Mouse (Mus musculus) stomach, embryonic 15.5 days (tissue): ENCODE results near the gene Frmpd1. TPM values are rescaled to one million over a fixed set of nuclear protein-coding genes. Genes with fewer than 3 reads are reported as not detected.

Source experiments
- ATAC-seq: fragments of 200-750 bp; cut with Nextera tagmentation; 2 replicates; pipeline ENCODE4 v1.8.0; 2017; ENCODE audit warnings: low read depth, moderate number of reproducible peaks, moderate TSS enrichment; ENCODE audit not compliant: insufficient read depth, low FRiP score
- H3K27ac ChIP-seq: fragments of 300-500 bp; sonication (generic); 2 replicates; pipeline ENCODE4 v1.5.1; 2015; ENCODE audit warnings: mild to moderate bottlenecking, inconsistent platforms
- H3K27me3 ChIP-seq: fragments of 300-500 bp; sonication (generic); replicated peaks from 2 replicates; pipeline ENCODE4 v1.6.1; 2015; ENCODE audit warnings: inconsistent platforms
- H3K36me3 ChIP-seq: fragments of 300-500 bp; sonication (generic); 2 replicates; pipeline ENCODE4 v1.6.1; 2015; ENCODE audit warnings: inconsistent platforms
- H3K4me1 ChIP-seq: fragments of 300-500 bp; sonication (generic); 2 replicates; pipeline ENCODE4 v1.6.1; 2015; ENCODE audit warnings: inconsistent platforms
- H3K4me2 ChIP-seq: fragments of 300-500 bp; sonication (generic); 2 replicates; pipeline ENCODE4 v1.6.1; 2015; ENCODE audit warnings: mild to moderate bottlenecking, inconsistent platforms
- H3K4me3 ChIP-seq: fragments of 300-500 bp; sonication (generic); replicated peaks from 2 replicates; pipeline ENCODE4 v1.5.1; 2015; ENCODE audit warnings: inconsistent platforms
- H3K9ac ChIP-seq: fragments of 300-500 bp; sonication (generic); 2 replicates; pipeline ENCODE4 v1.6.1; 2015; ENCODE audit warnings: inconsistent platforms
- H3K9me3 ChIP-seq: fragments of 300-500 bp; sonication (generic); 2 replicates; pipeline ENCODE4 v1.6.1; 2016; ENCODE audit warnings: inconsistent platforms
- WGBS: fragments of 180-500 bp; shearing (Covaris S2); methylation state at CpG from one replicate; pipeline ENCODE4 v1.1.7; 2015; 5-methylcytosine and 5-hydroxymethylcytosine counted together
- polyA plus RNA-seq: library from polyadenylated mRNA; unstranded; fragments of >200 nt; fragmentation: Nextera tagmentation; extraction: Ambion mirVana; gene quantifications from 2 replicates; pipeline ENCODE4 v1.2.1, GENCODE M21; 2015

The Frmpd1 gene
- polyA plus RNA-seq, 1 experiment from 2014 or later, result 0.74 TPM

- H3K4me1 ChIP-seq, result peaks cover 13% of the 10 kb centered on the region; the same call in 1 of the 2 replicates
- H3K4me3 ChIP-seq, result peak overlapping the region; percentile 61
- no peaks in the 10 kb centered on the region for H3K36me3 ChIP-seq
- H3K27ac ChIP-seq, result no peak overlapping the region
- ATAC-seq, result peak; percentile 44; the same call in 1 of the 2 replicates
- H3K9me3 ChIP-seq, result no peaks in the 10 kb centered on the region
- 31% methylated on average over 13 of the region's 13 CpGs for WGBS
- peaks cover 21% of the 10 kb centered on the region; the same call in 1 of the 2 replicates for H3K27me3 ChIP-seq
- H3K4me2 ChIP-seq, result peak overlapping the region; percentile 100
- 0 out of 2 replicates have a peak overlapping the region, but pooled peaks have one; percentile 45 for H3K9ac ChIP-seq
These were observed 706 bp upstream of the Frmpd1 start for GRCm38 (mm10) chr4:45183818-45184520.

- ATAC-seq, result peak; percentile 40; the same call in 1 of the 2 replicates
- 1% methylated on average over 10 of the region's 10 CpGs for WGBS
- H3K9me3 ChIP-seq, result no peaks in the 10 kb centered on the region
These were observed 625 bp downstream of the Frmpd1 start for GRCm38 (mm10) chr4:45185331-45185669.

GRCm38 (mm10) chr4:45198296-45198695 lies 13.6 kb downstream of the Frmpd1 start:
- Histone ChIP-seq H3K27ac (no peak overlapping the region), H3K4me1 (no peaks in the 10 kb centered on the region), H3K4me2 (no peak overlapping the region), H3K4me3 (no peak overlapping the region), H3K36me3 (no peaks in the 10 kb centered on the region), H3K9me3 (no peaks in the 10 kb centered on the region), H3K27me3 (no peaks in the 10 kb centered on the region), H3K9ac (no peak overlapping the region)
- 57% methylated on average over 3 of the region's 3 CpGs for WGBS
- no peak for ATAC-seq

More at GRCm38 (mm10) chr4:45185331-45185669, 625 bp downstream of the Frmpd1 start:
- Histone ChIP-seq H3K27me3 (peaks cover 21% of the 10 kb centered on the region; the same call in 1 of the 2 replicates), H3K36me3 (no peaks in the 10 kb centered on the region), H3K9ac (peak overlapping the region; percentile 45; the same call in 1 of the 2 replicates), H3K27ac (no peak overlapping the region), H3K4me3 (peak overlapping the region; percentile 61), H3K4me1 (peaks cover 14% of the 10 kb centered on the region; the same call in 1 of the 2 replicates), H3K4me2 (peak overlapping the region; percentile 100)

- Histone ChIP-seq H3K27me3 (no peaks in the 10 kb centered on the region), H3K27ac (no peak overlapping the region), H3K4me2 (no peak overlapping the region), H3K9me3 (no peaks in the 10 kb centered on the region), H3K9ac (no peak overlapping the region), H3K4me1 (no peaks in the 10 kb centered on the region), H3K4me3 (no peak overlapping the region), H3K36me3 (no peaks in the 10 kb centered on the region)
- ATAC-seq, result no peak
- WGBS, result 82% methylated on average over 7 of the region's 7 CpGs
These were observed 18.6 kb downstream of the Frmpd1 start for GRCm38 (mm10) chr4:45203283-45203682.

GRCm38 (mm10) chr4:45207444-45207843 lies 22.8 kb downstream of the Frmpd1 start:
- no peak for ATAC-seq
- 26% methylated on average over 4 of the region's 4 CpGs for WGBS
- Histone ChIP-seq H3K27ac (no peak overlapping the region), H3K9ac (no peak overlapping the region), H3K9me3 (no peaks in the 10 kb centered on the region), H3K4me3 (no peak overlapping the region), H3K27me3 (no peaks in the 10 kb centered on the region), H3K36me3 (no peaks in the 10 kb centered on the region), H3K4me2 (no peak overlapping the region), H3K4me1 (no peaks in the 10 kb centered on the region)

- Histone ChIP-seq H3K4me3 (no peak overlapping the region), H3K4me1 (no peaks in the 10 kb centered on the region), H3K4me2 (no peak overlapping the region), H3K9ac (no peak overlapping the region), H3K27me3 (no peaks in the 10 kb centered on the region), H3K36me3 (no peaks in the 10 kb centered on the region), H3K9me3 (no peaks in the 10 kb centered on the region), H3K27ac (no peak overlapping the region)
- no peak for ATAC-seq
- WGBS, result 66% methylated on average over 12 of the region's 12 CpGs
These were observed 24.2 kb downstream of the Frmpd1 start for GRCm38 (mm10) chr4:45208832-45209363.

GRCm38 (mm10) chr4:45212342-45213063 lies 27.8 kb downstream of the Frmpd1 start:
- no peak for ATAC-seq
- WGBS, result 56% methylated on average over 11 of the region's 11 CpGs
- H3K36me3 ChIP-seq, result no peaks in the 10 kb centered on the region
- no peak overlapping the region for H3K9ac ChIP-seq
- H3K9me3 ChIP-seq, result no peaks in the 10 kb centered on the region
- no peaks in the 10 kb centered on the region for H3K27me3 ChIP-seq
- no peak overlapping the region for H3K4me2 ChIP-seq
- H3K27ac ChIP-seq, result no peak overlapping the region
- H3K4me3 ChIP-seq, result no peak overlapping the region
- no peaks in the 10 kb centered on the region for H3K4me1 ChIP-seq

- Histone ChIP-seq H3K27me3 (no peaks in the 10 kb centered on the region), H3K9ac (no peak overlapping the region), H3K36me3 (no peaks in the 10 kb centered on the region), H3K4me1 (no peaks in the 10 kb centered on the region), H3K4me2 (no peak overlapping the region), H3K27ac (no peak overlapping the region), H3K9me3 (no peaks in the 10 kb centered on the region), H3K4me3 (no peak overlapping the region)
- 79% methylated on average over 8 of the region's 8 CpGs for WGBS
- no peak for ATAC-seq
These were observed 35.3 kb downstream of the Frmpd1 start for GRCm38 (mm10) chr4:45219946-45220345.

- Histone ChIP-seq H3K36me3 (no peaks in the 10 kb centered on the region), H3K4me2 (no peak overlapping the region), H3K4me3 (no peak overlapping the region), H3K4me1 (no peaks in the 10 kb centered on the region), H3K9me3 (no peaks in the 10 kb centered on the region), H3K9ac (no peak overlapping the region), H3K27me3 (no peaks in the 10 kb centered on the region), H3K27ac (no peak overlapping the region)
- WGBS, result 86% methylated on average over 2 of the region's 2 CpGs
- ATAC-seq, result no peak
These were observed 37.7 kb downstream of the Frmpd1 start for GRCm38 (mm10) chr4:45222395-45222794.

GRCm38 (mm10) chr4:45230263-45230662 lies 45.6 kb downstream of the Frmpd1 start:
- Histone ChIP-seq H3K4me1 (no peaks in the 10 kb centered on the region), H3K9me3 (no peaks in the 10 kb centered on the region), H3K27me3 (no peaks in the 10 kb centered on the region), H3K4me3 (no peak overlapping the region), H3K36me3 (no peaks in the 10 kb centered on the region), H3K4me2 (no peak overlapping the region), H3K27ac (no peak overlapping the region), H3K9ac (no peak overlapping the region)
- WGBS, result 84% methylated on average over 5 of the region's 5 CpGs
- no peak for ATAC-seq

- H3K4me1 ChIP-seq, result no peaks in the 10 kb centered on the region
- 83% methylated on average over 5 of the region's 5 CpGs for WGBS
These were observed 53.6 kb downstream of the Frmpd1 start for GRCm38 (mm10) chr4:45238260-45238659.

GRCm38 (mm10) chr4:45241330-45241729 lies 56.7 kb downstream of the Frmpd1 start:
- no peaks in the 10 kb centered on the region for H3K27me3 ChIP-seq
- H3K36me3 ChIP-seq, result no peaks in the 10 kb centered on the region
- no peaks in the 10 kb centered on the region for H3K4me1 ChIP-seq
- H3K4me2 ChIP-seq, result no peak overlapping the region
- H3K27ac ChIP-seq, result no peak overlapping the region
- no peak for ATAC-seq
- H3K9me3 ChIP-seq, result no peaks in the 10 kb centered on the region
- 66% methylated on average over 5 of the region's 5 CpGs for WGBS
- H3K4me3 ChIP-seq, result no peak overlapping the region
- H3K9ac ChIP-seq, result no peak overlapping the region

More at GRCm38 (mm10) chr4:45238260-45238659, 53.6 kb downstream of the Frmpd1 start:
- Histone ChIP-seq H3K36me3 (no peaks in the 10 kb centered on the region), H3K4me2 (no peak overlapping the region), H3K4me3 (no peak overlapping the region), H3K27me3 (no peaks in the 10 kb centered on the region), H3K9ac (no peak overlapping the region), H3K27ac (no peak overlapping the region), H3K9me3 (no peaks in the 10 kb centered on the region)
- ATAC-seq, result no peak
